Mouse (Mus musculus) right cerebral cortex, postnatal 4 days (tissue): ENCODE measurements around the gene Tnni3.

ENCODE experiments used
- DNase-seq: peaks from one replicate; pipeline ENCODE4 v3.0.0-alpha.2; 2022

The Tnni3 gene

DNA sequence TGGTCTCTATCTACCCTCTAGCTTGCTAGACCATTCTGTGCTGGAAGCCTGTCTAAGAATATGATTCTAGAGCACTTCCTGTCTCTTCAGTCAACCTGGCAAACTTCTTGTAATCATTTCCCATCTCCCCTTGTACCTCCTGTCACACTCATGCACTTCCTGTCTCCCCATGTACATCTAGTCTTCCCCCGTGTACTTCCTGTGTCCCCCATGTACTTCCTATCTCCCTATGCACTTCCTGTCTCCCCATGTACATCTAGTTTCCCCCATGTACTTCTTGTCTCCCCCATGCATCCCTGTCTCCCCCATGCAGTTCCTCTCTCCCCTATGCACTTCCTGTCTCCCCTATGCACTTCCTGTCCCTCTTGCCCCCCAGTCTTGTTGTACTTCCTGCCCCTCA, 5.5 kb downstream of the Tnni3 start:
- DNase-seq: no peak

GRCm38 (mm10) chr7:4516332-4517050, 7.5 kb downstream of the Tnni3 start, which contains the start of gene Tnnt1:
Tnnt1 (minus strand) TSS chr7:4516382.
- DNase-seq: no peak

DNA sequence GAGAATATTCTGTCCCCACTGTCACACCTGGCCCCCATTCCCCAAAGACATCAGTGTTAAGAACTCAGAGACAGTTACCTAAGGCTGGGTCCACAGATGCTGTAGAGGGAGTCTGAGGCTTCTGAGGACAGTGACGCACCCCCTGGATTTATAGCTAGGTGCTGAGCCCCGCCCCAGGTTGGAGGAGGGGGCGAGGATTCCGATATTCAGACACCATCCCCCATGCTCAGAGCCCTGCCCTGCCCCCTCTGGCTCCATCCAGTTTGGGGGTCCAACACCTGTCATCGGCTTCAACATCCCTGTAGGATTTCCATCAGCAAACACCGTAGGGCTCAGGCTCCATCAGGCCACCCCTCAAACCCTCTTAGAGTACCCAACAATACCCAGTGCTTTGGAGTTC, 8.2 kb downstream of the Tnni3 start:
- DNase-seq: no peak

GRCm38 (mm10) chr7:4513829-4514712, 10.0 kb downstream of the Tnni3 start:
- DNase-seq: no peak

DNA sequence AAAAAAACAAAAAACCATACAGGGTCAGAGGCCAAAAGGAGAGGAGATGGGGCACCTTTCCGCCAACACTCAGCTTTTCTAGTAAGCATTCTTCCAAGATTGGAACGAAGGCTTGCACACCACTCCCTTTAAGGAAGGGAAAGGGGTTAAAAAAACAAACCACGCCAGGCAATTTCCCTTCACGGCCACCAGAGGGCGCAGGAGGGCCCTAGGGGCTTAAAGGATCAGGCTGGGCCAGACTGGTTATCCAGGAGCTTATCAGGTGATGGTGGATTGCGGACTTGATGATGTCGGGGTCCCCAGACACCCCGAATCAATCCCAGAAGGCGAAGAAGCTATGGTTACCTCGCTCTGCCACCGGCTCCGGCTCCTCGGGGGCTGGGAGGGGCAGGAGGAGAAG, 10.8 kb downstream of the Tnni3 start:
- no peak for DNase-seq

DNA sequence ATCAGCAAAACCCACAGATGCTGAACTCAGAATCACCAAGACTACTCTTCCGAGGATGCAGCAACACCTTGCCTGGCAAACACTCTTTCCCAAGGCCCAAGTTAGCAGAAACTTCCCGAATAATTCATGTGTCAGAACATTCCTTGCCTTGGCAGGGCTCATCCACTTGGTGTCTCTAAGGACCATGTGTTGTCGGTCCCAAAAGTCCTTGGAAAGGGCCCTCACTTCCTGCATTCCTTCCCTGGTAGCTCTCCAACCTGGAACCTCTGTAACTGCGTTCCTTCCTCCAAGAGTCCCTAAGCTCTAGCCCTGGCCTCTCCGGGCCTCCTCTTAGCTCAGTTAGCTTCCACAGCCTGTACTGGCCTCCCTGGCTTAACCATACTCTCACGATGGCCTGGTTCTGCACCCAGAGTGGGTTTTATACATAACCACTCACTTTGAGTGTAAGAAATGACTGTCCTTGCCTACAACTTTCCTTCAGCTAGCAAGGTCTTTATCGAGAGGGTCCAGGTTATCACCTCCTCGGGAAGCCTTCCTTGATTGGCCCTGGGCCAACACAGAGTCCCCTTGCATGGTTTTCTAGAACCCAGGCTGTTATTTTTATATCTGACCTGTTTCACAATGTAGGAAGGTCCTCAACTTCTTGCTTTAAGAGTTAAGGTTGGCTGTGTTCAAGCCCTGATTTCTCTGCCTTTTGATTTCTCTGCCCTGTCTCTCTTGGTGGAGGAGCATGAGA, 12.4 kb downstream of the Tnni3 start:
- no peak for DNase-seq

DNA sequence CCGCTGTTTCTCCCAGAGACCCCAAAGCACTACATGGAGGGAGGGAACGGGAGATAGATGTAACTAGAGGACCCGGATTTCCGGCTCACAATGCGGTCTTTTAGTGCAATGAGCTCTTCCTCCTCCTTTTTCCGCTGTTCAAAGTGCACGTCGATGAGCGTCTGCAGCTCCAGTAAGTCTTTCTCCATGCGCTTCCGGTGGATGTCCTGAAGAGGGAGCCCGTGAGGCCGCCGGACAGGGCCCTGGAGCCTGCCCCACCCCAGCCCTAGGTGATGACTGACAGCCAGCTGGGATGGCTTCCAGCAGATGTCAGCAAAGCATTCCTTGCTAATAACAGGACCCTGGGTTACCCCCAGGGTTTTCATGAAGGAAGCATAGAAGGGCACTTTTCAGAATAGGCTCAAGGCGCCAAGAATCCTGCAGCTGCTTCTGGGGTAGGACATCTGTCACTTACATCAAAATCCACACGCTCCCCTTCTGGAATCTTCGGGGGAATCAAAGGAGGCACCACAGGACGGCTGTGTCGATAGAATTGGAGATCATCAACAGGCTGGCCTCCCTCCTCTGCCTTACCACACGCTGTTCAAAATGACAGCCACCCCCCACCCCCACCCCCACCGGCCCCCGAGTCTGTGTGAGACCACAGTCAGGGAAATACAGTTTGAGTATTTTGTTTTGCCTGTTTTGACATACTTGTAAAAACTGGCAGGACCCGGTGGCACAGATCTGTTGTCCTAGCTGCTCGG, 14.0 kb downstream of the Tnni3 start:
- peak; percentile 47 for DNase-seq

DNA sequence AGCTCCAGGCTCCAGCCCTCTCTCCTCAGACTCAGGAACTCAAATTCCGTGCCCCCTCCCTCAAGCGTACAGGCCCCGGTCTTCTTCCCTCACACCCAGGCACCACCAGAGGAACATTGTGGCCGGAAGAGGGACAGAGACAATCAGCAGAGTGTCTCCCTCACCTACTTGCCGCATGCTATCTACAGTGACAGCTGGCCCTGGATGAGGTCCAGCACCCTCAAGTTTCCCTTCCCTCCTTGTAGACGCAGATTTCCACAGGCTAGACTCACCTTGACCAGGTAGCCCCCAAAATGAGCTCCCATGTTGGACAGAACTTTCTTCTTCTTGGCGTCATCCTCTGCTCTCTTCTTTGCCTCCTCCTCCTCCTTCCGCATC, 15.3 kb downstream of the Tnni3 start:
- DNase-seq: no peak

DNA sequence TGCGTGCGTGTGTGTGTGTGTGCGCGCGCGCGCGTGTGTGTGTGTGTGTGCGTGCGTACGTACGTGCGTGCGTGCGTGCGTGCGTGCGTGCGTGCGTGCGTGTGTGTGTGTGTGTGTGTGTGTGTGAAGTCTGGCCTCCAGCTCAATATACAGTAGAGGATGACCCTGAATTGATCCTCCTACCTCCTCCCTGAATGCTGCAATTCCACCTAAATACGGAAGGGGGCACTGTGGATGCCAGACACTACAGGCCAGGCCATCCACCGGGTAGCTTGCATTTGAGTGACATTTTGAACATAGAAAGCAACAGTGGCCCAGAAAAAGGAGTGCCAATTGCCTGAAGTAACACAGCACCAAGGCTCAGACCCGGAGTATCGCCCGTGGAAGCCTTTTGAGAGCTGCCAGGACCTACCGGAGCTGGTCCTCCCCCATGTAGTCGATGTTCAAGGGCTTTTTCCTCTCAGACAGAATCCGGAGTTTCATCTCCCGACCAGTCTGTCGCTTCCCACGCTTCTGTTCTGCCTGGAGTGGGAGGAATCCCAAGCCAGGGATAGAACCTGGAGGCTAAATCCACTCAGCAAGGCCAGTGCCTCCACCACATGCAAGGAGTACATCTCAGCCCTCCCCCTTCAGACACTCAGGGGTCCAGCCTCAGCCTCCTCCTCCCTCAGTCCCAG, 15.8 kb downstream of the Tnni3 start:
- no peak for DNase-seq

- no peak for DNase-seq
These were observed 16.8 kb downstream of the Tnni3 start for GRCm38 (mm10) chr7:4507220-4507619.

GRCm38 (mm10) chr7:4504646-4505435, 19.2 kb downstream of the Tnni3 start:
- no peak for DNase-seq

DNA sequence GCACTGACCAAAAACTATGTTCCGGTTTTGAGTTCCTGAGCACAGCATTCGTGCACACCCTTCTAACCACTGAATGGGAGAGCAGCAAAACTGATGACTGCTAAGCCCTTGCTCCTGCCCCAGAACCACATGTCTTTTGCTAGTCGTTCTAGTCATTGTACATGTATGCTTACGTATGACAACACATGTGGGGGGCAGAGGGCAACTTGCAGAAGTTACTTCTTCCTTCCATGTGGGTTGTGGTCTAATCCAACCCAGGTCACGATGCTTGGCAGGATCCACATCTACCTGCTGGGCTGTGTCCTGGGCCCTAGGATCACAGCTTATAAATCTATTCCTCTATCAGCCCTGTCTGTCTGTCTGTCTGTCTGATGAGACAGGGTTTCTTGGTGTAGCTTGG, 20.2 kb downstream of the Tnni3 start:
- DNase-seq: no peak

DNA sequence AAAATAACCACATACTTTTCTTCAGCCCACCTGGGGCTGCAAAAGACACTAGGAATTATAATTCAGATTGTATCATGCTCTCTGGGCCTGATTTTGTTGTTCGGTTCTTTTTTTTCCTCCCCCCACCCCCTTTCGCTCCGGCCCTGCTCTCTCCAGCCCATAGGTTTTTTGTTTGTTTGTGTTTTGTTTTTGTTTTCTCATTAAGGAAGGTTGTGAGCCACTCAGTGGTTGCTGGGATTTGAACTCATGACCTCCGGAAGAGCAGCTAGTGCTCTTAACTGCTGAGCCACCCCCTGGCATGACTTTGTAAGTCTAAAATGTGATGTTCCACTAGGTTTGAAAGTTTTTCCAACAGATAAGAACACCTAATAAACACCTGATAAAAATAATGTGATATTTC, 20.9 kb downstream of the Tnni3 start:
- no peak for DNase-seq

DNA sequence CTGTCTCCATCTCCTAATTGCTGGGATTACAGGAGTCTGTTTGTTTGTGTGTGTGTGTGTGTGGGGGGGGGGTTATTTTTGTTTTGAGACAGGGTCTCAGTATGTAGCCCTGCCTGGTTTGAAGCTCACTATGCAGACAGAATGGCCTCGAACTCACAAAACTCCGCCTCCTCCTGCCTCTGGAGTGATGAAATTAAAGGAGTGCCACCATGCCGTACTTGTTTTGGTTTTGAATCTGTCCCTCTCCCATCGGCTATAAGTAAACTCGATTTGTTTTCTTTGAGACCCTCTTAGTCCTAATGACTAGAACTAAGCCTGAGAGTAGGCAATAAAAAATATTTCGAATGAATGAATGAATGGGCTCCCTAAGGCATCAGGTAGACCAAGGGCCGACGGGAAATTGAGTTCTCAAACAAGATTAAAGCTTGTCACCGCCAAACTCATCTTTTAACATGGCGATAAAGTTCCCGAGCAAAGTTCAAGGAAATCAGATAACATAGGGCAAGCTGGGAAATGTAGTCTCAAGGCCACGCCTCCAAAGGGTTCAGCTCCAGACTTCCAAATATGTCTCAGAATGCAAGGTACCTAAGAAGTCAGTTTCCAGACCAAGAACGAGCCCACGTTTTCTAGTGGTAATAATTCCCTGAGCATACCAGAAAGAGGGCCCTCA, 21.5 kb downstream of the Tnni3 start:
- DNase-seq: no peak

GRCm38 (mm10) chr7:4501558-4502397, 22.3 kb downstream of the Tnni3 start, which contains the start of gene Ppp1r12c:
Ppp1r12c (minus strand) TSS chr7:4501680.
- peak; percentile 96 for DNase-seq

DNA sequence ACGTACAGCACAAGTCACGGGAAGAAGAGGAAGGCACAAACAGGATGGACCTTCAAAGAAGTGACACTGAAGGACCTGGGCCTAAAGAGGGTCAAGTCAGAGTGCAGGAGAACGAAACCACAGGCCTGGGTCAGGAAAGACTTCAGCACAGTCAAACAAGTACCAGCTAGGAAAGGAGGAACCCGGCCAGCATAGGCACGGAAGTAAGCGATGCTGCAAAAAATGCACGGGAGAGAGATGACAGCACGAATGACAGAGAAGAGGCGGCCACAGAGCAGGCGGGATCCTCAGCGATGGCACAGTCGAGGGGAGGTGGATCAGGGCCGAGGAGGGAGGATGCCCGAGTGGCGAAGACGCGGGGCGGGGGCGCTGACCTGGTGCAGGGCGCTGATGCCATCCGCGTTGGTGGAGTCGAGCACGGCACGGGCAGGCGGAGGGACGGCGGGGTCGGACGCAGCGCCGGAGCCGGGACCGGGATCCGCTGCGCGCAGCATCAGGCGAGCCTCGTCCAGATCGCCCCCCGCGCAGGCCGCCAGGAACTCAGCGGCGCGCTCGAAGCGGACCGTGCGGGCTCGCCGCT, 23.0 kb downstream of the Tnni3 start:
- DNase-seq: peak; percentile 61

DNA sequence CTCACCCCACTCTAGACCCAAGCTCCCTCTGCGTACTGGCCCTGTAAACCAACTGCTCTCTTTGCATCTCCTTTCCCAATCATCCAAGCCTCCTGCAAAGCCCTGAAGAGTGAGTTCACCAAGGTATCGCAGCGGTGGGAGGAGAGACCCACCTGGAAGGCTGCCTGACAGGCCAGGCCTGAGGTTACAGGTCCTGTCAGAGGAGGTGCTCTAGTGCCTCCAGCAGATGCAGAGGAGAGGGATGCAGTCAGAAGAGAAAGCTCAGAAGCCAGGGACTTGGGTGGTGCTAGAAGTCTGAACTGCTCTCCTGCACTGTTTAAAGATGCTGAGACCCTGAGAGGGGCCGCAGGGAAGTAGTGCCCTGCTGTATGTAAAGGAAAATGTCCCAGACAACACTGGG, 25.0 kb downstream of the Tnni3 start:
- no peak for DNase-seq

GRCm38 (mm10) chr7:4498251-4498650, 25.8 kb downstream of the Tnni3 start:
- DNase-seq: no peak

GRCm38 (mm10) chr7:4497271-4497903, 26.6 kb downstream of the Tnni3 start:
- no peak for DNase-seq
